Mouse (Mus musculus) left cerebral cortex, postnatal 36 days (tissue): ENCODE results near the gene Usp39. TPM values are rescaled to one million over a fixed set of nuclear protein-coding genes. Genes with fewer than 3 reads are reported as not detected.

Experiments used
- DNase-seq, 2 experiments: peaks; one replicate each; pipeline ENCODE4 v3.0.0; 2021 to 2022; ENCODE audit warnings: low spot score in 2 of 2, mixed read lengths in 1 of 2
- intact Hi-C: fragments of 180-260 bp; cut with DNase I; formaldehyde crosslinking; loops from one replicate; pipeline ENCODE4 v1.15.1; 2025
- total RNA-seq, 2 experiments: library from RNA; stranded (reverse); gene quantifications; 2 replicates each; pipeline ENCODE4 v1.2.3; 2021

Usp39 gene
- total RNA-seq = 10 to 100 TPM; 33.0 to 33.8 TPM

- intact Hi-C loops = no loop called here
- peak; percentile 95 for DNase-seq
Observed at GRCm38 (mm10) chr6:72345074-72345567, at the start of gene Usp39. Gene Usp39 (minus strand): TSS chr6:72345184.

- intact Hi-C loops = no loop called here
- no peak for DNase-seq
Observed at GRCm38 (mm10) chr6:72392341-72392740, 47.4 kb upstream of the Usp39 start.

- intact Hi-C loops = no loop called here
- no peak for DNase-seq
Observed at GRCm38 (mm10) chr6:72390795-72391521, 46.0 kb upstream of the Usp39 start.

GRCm38 (mm10) chr6:72389941-72390771, 45.2 kb upstream of the Usp39 start, which contains the start of gene Vamp8:
Gene Vamp8 (minus strand): TSS chr6:72390703.
- peak in 1 of 2 experiments; percentile 39 for DNase-seq
- intact Hi-C loops = no loop called here

GRCm38 (mm10) chr6:72389471-72389940, 44.5 kb upstream of the Usp39 start:
- no peak for DNase-seq
- intact Hi-C loops = no loop called here

- no peak for DNase-seq
- intact Hi-C loops = no loop called here
Observed at GRCm38 (mm10) chr6:72388791-72389329, 43.9 kb upstream of the Usp39 start.

GRCm38 (mm10) chr6:72388266-72388665, 43.3 kb upstream of the Usp39 start:
- intact Hi-C loops = no loop called here
- DNase-seq = no peak

- intact Hi-C loops = no loop called here
- DNase-seq = no peak
Observed at GRCm38 (mm10) chr6:72387816-72388215, 42.8 kb upstream of the Usp39 start.

GRCm38 (mm10) chr6:72386561-72386960, 41.6 kb upstream of the Usp39 start:
- intact Hi-C loops = no loop called here
- no peak for DNase-seq

- no peak for DNase-seq
- intact Hi-C loops = no loop called here
Observed at GRCm38 (mm10) chr6:72385258-72385657, 40.3 kb upstream of the Usp39 start.

GRCm38 (mm10) chr6:72383952-72384351, 39.0 kb upstream of the Usp39 start:
- no peak for DNase-seq
- intact Hi-C loops = no loop called here

GRCm38 (mm10) chr6:72383142-72383820, 38.3 kb upstream of the Usp39 start:
- DNase-seq = no peak
- intact Hi-C loops = no loop called here

GRCm38 (mm10) chr6:72382494-72382893, 37.5 kb upstream of the Usp39 start:
- intact Hi-C loops = no loop called here
- no peak for DNase-seq

GRCm38 (mm10) chr6:72380131-72380770, 35.3 kb upstream of the Usp39 start, which contains the start of gene Vamp5:
Gene Vamp5 (minus strand): TSS chr6:72380468.
- intact Hi-C loops = no loop called here

GRCm38 (mm10) chr6:72379377-72380130, 34.6 kb upstream of the Usp39 start:
- no peak for DNase-seq
- intact Hi-C loops = no loop called here

More at GRCm38 (mm10) chr6:72380131-72380770, 35.3 kb upstream of the Usp39 start, which contains the start of gene Vamp5:
- no peak for DNase-seq

GRCm38 (mm10) chr6:72378510-72379234, 33.7 kb upstream of the Usp39 start:
- no peak for DNase-seq
- intact Hi-C loops = no loop called here

- no peak for DNase-seq
- intact Hi-C loops = no loop called here
Observed at GRCm38 (mm10) chr6:72374820-72375563, 30.0 kb upstream of the Usp39 start.
